8 mouse cellular contexts compared by ENCODE assay signal in genomic region chrX:169987368-169987837, GRCm38 (mm10). TPM values are rescaled to one million over a fixed set of nuclear protein-coding genes. Genes with fewer than 3 reads are reported as not detected.
DNase-seq lines count a peak whose midpoint lies in the region; ATAC-seq lines count a peak whose summit lies in the region.
"Not testable (repeated sequence)": the region's sequence is repeated elsewhere in the genome, so short reads cannot be mapped to it uniquely, and the experiment has no call there.

No protein-coding gene starts in this region.

- H3K4me3 ChIP-seq in hindbrain, embryonic 16.5 days (ENCODE audit: low read length): not testable (repeated sequence)

- 85% methylated on average over 28 of the region's 28 CpGs for WGBS in hindbrain, embryonic 16.5 days

- not testable (repeated sequence) for H3K4me2 ChIP-seq in hindbrain, embryonic 16.5 days (ENCODE audit: low read length)

- H3K9ac ChIP-seq in hindbrain, embryonic 16.5 days (ENCODE audit: low read depth, low read length): not testable (repeated sequence)

- ATAC-seq in hindbrain, embryonic 16.5 days: peak; percentile 32

- not testable (repeated sequence) for H3K27ac ChIP-seq in hindbrain, embryonic 16.5 days (ENCODE audit: low read depth, low read length)

- not testable (repeated sequence) for H3K4me1 ChIP-seq in hindbrain, embryonic 16.5 days (ENCODE audit: control insufficient read depth, insufficient read depth, low read depth, low read length)

- H3K36me3 ChIP-seq in hindbrain, embryonic 16.5 days (ENCODE audit: control insufficient read depth, insufficient read depth, low read length): peaks cover 44% of the 10 kb centered on the region

- H3K9me3 ChIP-seq in hindbrain, embryonic 16.5 days (ENCODE audit: control insufficient read depth, low read length): peaks cover 38% of the 10 kb centered on the region

- peak; percentile 81 to 82 for DNase-seq in adrenal gland, adult (ENCODE audit: inconsistent age in 2 of 2, low spot score in 1 of 2)
- DNase-seq in embryo, embryonic 10 days (ENCODE audit: low spot score): peak; percentile 60
- peak; percentile 68 to 80 for DNase-seq in frontal cortex, postnatal 36 days (ENCODE audit: low spot score in 2 of 2)
- DNase-seq in left cerebral cortex, adult 11 months (ENCODE audit: low spot score): peak; percentile 67
- peak; percentile 70 to 75 for DNase-seq in lung, postnatal 4 days
- peak; percentile 74 for DNase-seq in retina, postnatal 1 day
- DNase-seq in urinary bladder, postnatal 10 days (ENCODE audit: low spot score): peak; percentile 73

- not testable (repeated sequence) for H3K27me3 ChIP-seq in hindbrain, embryonic 16.5 days (replicated peaks; ENCODE audit: control insufficient read depth, insufficient read depth, low read length)

RNA-seq across cellular contexts. Expression of gene Gm21887, which starts 22.1 kb away (rescaled TPM):
- 91.3 and 180 TPM in 2 replicates for polyA plus RNA-seq in hindbrain, embryonic 16.5 days (2015; fragmentation: Nextera tagmentation; extraction: Ambion mirVana)
